Mouse (Mus musculus): ENCODE measurements around the gene C1qtnf2. TPM values are rescaled to one million over a fixed set of nuclear protein-coding genes. Genes with fewer than 3 reads are reported as not detected.

The C1qtnf2 gene
- polyA plus RNA-seq, 1 experiment from 2014 or later, result 58.0 TPM

Other genes with a start within 250 kb of the C1qtnf2 start
- gene Pttg1, start 48.0 kb upstream of the C1qtnf2 start, polyA plus RNA-seq (2015; fragmentation: Nextera tagmentation; extraction: Ambion mirVana), result 74.1 and 78.7 TPM in 2 replicates
- gene Slu7, start 40.5 kb upstream of the C1qtnf2 start, polyA plus RNA-seq (2015; fragmentation: Nextera tagmentation; extraction: Ambion mirVana), result 55.0 and 60.2 TPM in 2 replicates
- 9.5 and 11.3 TPM in 2 replicates for gene Ccnjl, start 54.5 kb downstream of the C1qtnf2 start, polyA plus RNA-seq (2015; fragmentation: Nextera tagmentation; extraction: Ambion mirVana)
- 2.2 and 2.8 TPM in 2 replicates for gene 4933415A04Rik, start 112.8 kb downstream of the C1qtnf2 start, polyA plus RNA-seq (2015; fragmentation: Nextera tagmentation; extraction: Ambion mirVana)
- gene Fabp6, start 127.3 kb downstream of the C1qtnf2 start, polyA plus RNA-seq (2015; fragmentation: Nextera tagmentation; extraction: Ambion mirVana), result 0.59 and 2.1 TPM in 2 replicates
- gene Pwwp2a, start 207.7 kb downstream of the C1qtnf2 start, polyA plus RNA-seq (2015; fragmentation: Nextera tagmentation; extraction: Ambion mirVana), result 14.5 and 22.7 TPM in 2 replicates